Mouse (Mus musculus) spleen, postnatal 10 days (tissue): ENCODE measurements at regions not wholly inside any gene's neighbourhood (a gene's known extent, or its start where the extent isn't known, plus 50 kb on each side); places are given as distances from the start of the nearest gene placed in this dataset.

ENCODE experiments used
- DNase-seq, 2 experiments: peaks; one replicate each; pipeline ENCODE4 v3.0.0; 2021 to 2022; ENCODE audit warnings: low spot score in 2 of 2

DNA sequence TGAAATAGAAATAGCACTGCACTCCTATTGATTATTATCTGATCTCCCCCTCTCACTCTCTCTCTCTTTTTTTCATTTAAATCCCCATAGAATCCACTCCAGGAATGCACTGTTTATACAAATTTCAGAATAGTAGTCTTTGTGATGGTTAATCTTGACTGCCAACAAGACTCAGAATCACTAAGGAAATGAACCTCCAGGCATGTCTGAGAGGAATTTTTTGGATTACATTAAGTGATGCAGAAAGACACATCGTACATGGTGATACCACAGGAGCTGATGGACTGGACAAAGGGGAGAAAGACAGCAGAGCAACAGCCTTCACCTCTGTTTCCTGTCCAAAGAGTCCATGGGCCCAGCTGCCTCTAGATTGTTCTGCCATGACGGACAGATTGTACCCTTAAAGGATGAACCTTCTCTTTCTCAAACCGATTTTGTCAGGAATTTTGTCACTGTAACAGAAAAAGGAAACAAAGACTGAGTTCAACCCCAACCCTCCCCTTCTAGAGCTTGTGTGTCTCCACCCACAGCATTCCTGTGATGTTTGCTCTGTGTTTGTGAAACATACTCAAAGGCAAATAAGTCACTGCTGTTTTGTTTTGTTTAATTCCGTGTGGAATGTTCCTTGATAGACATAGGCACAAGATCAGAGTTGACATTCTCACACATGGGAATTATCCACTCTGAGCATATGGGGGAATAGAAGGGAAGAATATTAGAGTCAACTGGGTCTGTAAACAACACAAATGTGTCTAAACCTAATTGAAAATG, 59.1 kb upstream of the Gm34302 start:
- no peak for DNase-seq

DNA sequence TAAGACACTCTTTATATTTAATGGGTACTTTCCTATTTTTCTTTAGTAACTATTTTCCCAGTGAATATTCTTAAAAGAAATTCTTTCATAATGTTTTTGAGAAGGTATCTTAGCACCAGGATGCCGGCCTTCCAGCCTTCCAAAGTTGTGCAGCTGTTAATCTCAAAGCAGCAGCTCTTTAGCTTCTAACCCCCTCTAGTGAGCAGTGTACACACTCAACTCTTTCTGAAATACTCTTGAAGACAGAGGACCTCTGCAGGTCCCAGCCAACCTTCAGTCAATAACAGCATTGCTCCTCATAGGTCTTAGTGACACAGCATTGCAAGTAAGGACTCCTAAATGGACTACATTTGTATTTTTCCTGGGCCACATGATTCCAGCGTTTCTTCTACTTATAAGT, 55.2 kb upstream of the Gm34302 start:
- DNase-seq, result no peak

DNA sequence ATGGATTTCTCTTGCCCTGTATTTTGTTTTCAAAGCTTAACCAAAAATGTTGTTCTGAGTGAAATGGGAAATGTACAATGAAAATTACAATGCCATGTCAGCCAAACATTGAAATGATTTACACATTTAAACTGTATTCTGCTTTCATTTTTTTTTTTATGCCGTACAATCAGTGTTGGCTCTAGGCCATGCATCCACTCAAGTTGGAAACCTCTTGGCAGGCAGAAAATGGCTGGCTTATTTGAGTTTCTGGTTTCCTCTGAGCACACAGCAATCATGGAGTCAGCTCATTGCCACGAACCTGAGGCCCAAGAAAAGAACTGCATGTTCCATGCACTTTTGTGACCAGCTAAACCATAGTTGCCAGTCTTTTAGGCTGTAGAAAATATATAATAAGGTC, 50.5 kb upstream of the Gm34302 start:
- DNase-seq, result no peak
